Mouse (Mus musculus): ENCODE measurements around the gene Mettl15.
"Not testable (repeated sequence)": the region's sequence is repeated elsewhere in the genome, so short reads cannot be mapped to it uniquely, and the experiment has no call there.

The Mettl15 gene

GRCm38 (mm10) chr2:109280600-109281340, at the start of gene Mettl15, which contains the start of gene Kif18a:
Mettl15 (minus strand) TSS chr2:109280748.
Kif18a (plus strand) TSS chr2:109280738.
- peak; percentile 97 for DNase-seq (ENCODE audit: low read depth)

GRCm38 (mm10) chr2:109311369-109311768, 30.8 kb upstream of the Mettl15 start:
- DNase-seq (ENCODE audit: low read depth): no peak

GRCm38 (mm10) chr2:109303638-109304037, 23.1 kb upstream of the Mettl15 start:
- DNase-seq (ENCODE audit: low read depth): no peak

GRCm38 (mm10) chr2:109302234-109302633, 21.7 kb upstream of the Mettl15 start:
- DNase-seq (ENCODE audit: low read depth): no peak

- DNase-seq (ENCODE audit: low read depth): no peak
Observed at GRCm38 (mm10) chr2:109298160-109298559, 17.6 kb upstream of the Mettl15 start.

GRCm38 (mm10) chr2:109296264-109296663, 15.7 kb upstream of the Mettl15 start:
- no peak for DNase-seq (ENCODE audit: low read depth)

- DNase-seq (ENCODE audit: low read depth): no peak
Observed at GRCm38 (mm10) chr2:109289327-109289726, 8.8 kb upstream of the Mettl15 start.

GRCm38 (mm10) chr2:109284121-109284520, 3.6 kb upstream of the Mettl15 start:
- no peak for DNase-seq (ENCODE audit: low read depth)

- DNase-seq (ENCODE audit: low read depth): no peak
Observed at GRCm38 (mm10) chr2:109281341-109281690, 768 bp upstream of the Mettl15 start.

- no peak for DNase-seq (ENCODE audit: low read depth)
Observed at GRCm38 (mm10) chr2:109280272-109280599, 312 bp downstream of the Mettl15 start.

- peak; percentile 62 for DNase-seq (ENCODE audit: low read depth)
Observed at GRCm38 (mm10) chr2:109278036-109278435, 2.5 kb downstream of the Mettl15 start.

GRCm38 (mm10) chr2:109277593-109277992, 3.0 kb downstream of the Mettl15 start:
- peak; percentile 28 for DNase-seq (ENCODE audit: low read depth)

GRCm38 (mm10) chr2:109273098-109273497, 7.5 kb downstream of the Mettl15 start:
- DNase-seq (ENCODE audit: low read depth): no peak

- DNase-seq (ENCODE audit: low read depth): no peak
Observed at GRCm38 (mm10) chr2:109262779-109263178, 17.8 kb downstream of the Mettl15 start.

- DNase-seq (ENCODE audit: low read depth): no peak
Observed at GRCm38 (mm10) chr2:109241947-109242346, 38.6 kb downstream of the Mettl15 start.

GRCm38 (mm10) chr2:109235741-109236140, 44.8 kb downstream of the Mettl15 start:
- DNase-seq (ENCODE audit: low read depth): no peak

- no peak for DNase-seq (ENCODE audit: low read depth)
Observed at GRCm38 (mm10) chr2:109233876-109234275, 46.7 kb downstream of the Mettl15 start.

GRCm38 (mm10) chr2:109230443-109230842, 50.1 kb downstream of the Mettl15 start:
- DNase-seq (ENCODE audit: low read depth): no peak

- no peak for DNase-seq (ENCODE audit: low read depth)
Observed at GRCm38 (mm10) chr2:109227196-109227595, 53.4 kb downstream of the Mettl15 start.

- no peak for DNase-seq (ENCODE audit: low read depth)
Observed at GRCm38 (mm10) chr2:109221470-109221869, 59.1 kb downstream of the Mettl15 start.

- not testable (repeated sequence) for DNase-seq (ENCODE audit: low read depth)
Observed at GRCm38 (mm10) chr2:109216678-109217077, 63.9 kb downstream of the Mettl15 start.

- not testable (repeated sequence) for DNase-seq (ENCODE audit: low read depth)
Observed at GRCm38 (mm10) chr2:109210641-109211040, 69.9 kb downstream of the Mettl15 start.

- DNase-seq (ENCODE audit: low read depth): no peak
Observed at GRCm38 (mm10) chr2:109208032-109208431, 72.5 kb downstream of the Mettl15 start.

GRCm38 (mm10) chr2:109182993-109183392, 97.6 kb downstream of the Mettl15 start:
- DNase-seq (ENCODE audit: low read depth): no peak
